Mouse (Mus musculus) testis, adult 2 months (tissue): ENCODE results near the gene Minos1. TPM values are rescaled to one million over a fixed set of nuclear protein-coding genes. Genes with fewer than 3 reads are reported as not detected.

Experiments used
- H3K27ac ChIP-seq: fragments of 200-500 bp; 2 replicates; pipeline ENCODE4 v1.5.1; 2012; ENCODE audit warnings: low read depth, low read length; ENCODE audit not compliant: control insufficient read depth, insufficient read depth
- H3K27me3 ChIP-seq: fragments of 200-500 bp; 2 replicates; pipeline ENCODE4 v1.6.1; 2012; ENCODE audit warnings: mild to moderate bottlenecking, low read length, moderate library complexity; ENCODE audit not compliant: control insufficient read depth, insufficient read depth
- H3K36me3 ChIP-seq: fragments of 200-500 bp; 2 replicates; pipeline ENCODE4 v1.6.1; 2012; ENCODE audit warnings: mild to moderate bottlenecking, low read length; ENCODE audit not compliant: control insufficient read depth, insufficient read depth
- H3K4me1 ChIP-seq: fragments of 200-500 bp; 2 replicates; pipeline ENCODE4 v1.6.1; 2012; ENCODE audit warnings: low read length; ENCODE audit not compliant: control insufficient read depth, insufficient read depth
- H3K4me3 ChIP-seq: fragments of 200-500 bp; 2 replicates; pipeline ENCODE4 v1.5.1; 2012; ENCODE audit warnings: low read depth, mild to moderate bottlenecking, low read length, moderate library complexity, mixed read lengths; ENCODE audit not compliant: control insufficient read depth
- CTCF ChIP-seq: fragments of 200-500 bp; IDR thresholded peaks from 2 replicates; pipeline ENCODE4 v1.5.1; 2012; ENCODE audit warnings: low read depth, mild to moderate bottlenecking, inconsistent platforms, low read length, moderate library complexity; ENCODE audit not compliant: control insufficient read depth, insufficient read depth, insufficient replicate concordance
- POLR2A ChIP-seq: fragments of 200-500 bp; IDR thresholded peaks from 2 replicates; pipeline ENCODE4 v1.6.1; 2012; ENCODE audit warnings: low read depth, mild to moderate bottlenecking, inconsistent platforms, low read length, moderate library complexity; ENCODE audit not compliant: control insufficient read depth
- polyA plus RNA-seq: library from polyadenylated mRNA; depleted of rRNA; stranded (reverse); fragments of >200 nt; gene quantifications from 2 replicates; pipeline ENCODE4 v1.2.3, GENCODE M21; 2012

Gene Minos1
- polyA plus RNA-seq, 1 experiment: 152 TPM

DNA sequence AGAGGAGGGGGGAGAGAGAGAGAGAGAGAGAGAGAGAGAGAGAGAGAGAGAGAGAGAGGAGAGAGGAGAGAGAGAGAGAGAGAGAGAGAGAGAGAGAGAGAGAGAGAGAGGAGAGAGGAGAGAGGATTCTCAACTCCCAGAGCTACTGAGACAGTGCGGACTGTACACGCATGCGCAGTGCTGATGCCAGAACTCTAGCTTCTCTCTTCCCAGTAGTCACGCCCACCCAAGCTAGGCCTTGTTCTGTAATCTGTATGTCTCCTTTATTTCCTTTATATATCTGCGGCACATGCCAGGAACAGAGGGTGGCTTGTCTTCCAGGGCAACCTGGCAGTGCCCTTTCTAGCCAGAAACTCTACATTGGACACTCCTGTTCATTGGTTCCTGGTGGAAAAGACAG lies 66.1 kb downstream of the Minos1 start:
- Histone ChIP-seq H3K4me3 (no peak overlapping the region), H3K27me3 (no peaks in the 10 kb centered on the region), H3K4me1 (peaks cover 2% of the 10 kb centered on the region; the same call in 1 of the 2 replicates), H3K36me3 (no peaks in the 10 kb centered on the region), H3K27ac (no peak overlapping the region)
- TF ChIP-seq POLR2A: no peak
- TF ChIP-seq CTCF: no peak

DNA sequence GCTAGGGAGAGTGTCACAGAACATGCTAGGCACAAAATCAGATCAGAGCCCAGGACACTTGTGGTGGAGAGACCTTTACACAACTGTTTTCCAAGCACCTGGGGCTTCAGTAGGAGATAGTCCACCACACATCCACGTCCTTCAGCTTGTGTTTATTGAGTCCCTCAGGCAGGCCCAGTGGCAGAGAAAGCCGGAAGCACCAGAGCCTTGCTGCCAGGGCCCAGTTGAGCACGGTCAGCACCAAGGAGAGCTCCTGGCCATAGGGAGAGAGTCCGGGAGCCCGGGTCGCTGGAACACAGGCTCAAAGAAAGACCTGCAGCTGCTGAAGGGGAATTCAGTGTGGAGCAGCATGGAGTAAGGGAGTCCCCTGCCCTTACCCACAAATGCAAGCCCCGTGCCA lies 71.3 kb downstream of the Minos1 start:
- TF ChIP-seq CTCF: no peak
- no peak for TF ChIP-seq POLR2A
- no peak overlapping the region for H3K4me3 ChIP-seq
- H3K36me3 ChIP-seq: no peaks in the 10 kb centered on the region
- no peaks in the 10 kb centered on the region for H3K27me3 ChIP-seq
- peaks cover 2% of the 10 kb centered on the region; the same call in 1 of the 2 replicates for H3K4me1 ChIP-seq
- H3K27ac ChIP-seq: no peak overlapping the region

GRCm38 (mm10) chr4:139058029-139058428 lies 72.9 kb downstream of the Minos1 start:
- H3K4me1 ChIP-seq: no peaks in the 10 kb centered on the region
- no peaks in the 10 kb centered on the region for H3K27me3 ChIP-seq
- no peaks in the 10 kb centered on the region for H3K36me3 ChIP-seq
- H3K27ac ChIP-seq: no peak overlapping the region
- TF ChIP-seq POLR2A: no peak
- no peak for TF ChIP-seq CTCF
- H3K4me3 ChIP-seq: no peak overlapping the region

DNA sequence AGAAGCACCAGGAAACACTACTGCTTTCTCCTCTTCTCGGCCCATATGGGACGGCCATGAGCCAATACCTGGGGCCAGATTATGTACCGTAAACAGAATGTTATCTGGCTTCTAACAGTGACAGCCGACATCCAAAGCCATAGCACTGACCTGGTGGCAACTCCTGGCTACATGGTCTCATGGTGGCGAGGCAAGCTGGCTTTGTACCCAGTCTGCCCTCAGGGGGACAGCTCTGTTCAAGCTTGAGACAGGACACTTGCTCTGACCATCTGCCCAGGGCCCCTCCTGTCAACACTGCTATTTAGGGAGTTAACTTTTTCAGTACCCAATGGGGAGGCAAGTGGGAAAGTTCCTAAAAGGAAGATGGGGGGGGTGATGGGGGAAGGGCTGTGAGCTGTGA lies 73.6 kb downstream of the Minos1 start:
- H3K4me3 ChIP-seq: no peak overlapping the region
- H3K27me3 ChIP-seq: no peaks in the 10 kb centered on the region
- no peaks in the 10 kb centered on the region for H3K36me3 ChIP-seq
- no peak for TF ChIP-seq CTCF
- TF ChIP-seq POLR2A: no peak
- no peak overlapping the region for H3K27ac ChIP-seq
- no peaks in the 10 kb centered on the region for H3K4me1 ChIP-seq

GRCm38 (mm10) chr4:139055744-139056143 lies 75.2 kb downstream of the Minos1 start:
- TF ChIP-seq CTCF: no peak
- TF ChIP-seq POLR2A: no peak
- H3K27ac ChIP-seq: no peak overlapping the region
- no peaks in the 10 kb centered on the region for H3K36me3 ChIP-seq
- H3K27me3 ChIP-seq: no peaks in the 10 kb centered on the region
- no peak overlapping the region for H3K4me3 ChIP-seq
- H3K4me1 ChIP-seq: no peaks in the 10 kb centered on the region

- H3K27me3 ChIP-seq: no peaks in the 10 kb centered on the region
- no peak for TF ChIP-seq POLR2A
- H3K27ac ChIP-seq: no peak overlapping the region
- no peak overlapping the region for H3K4me3 ChIP-seq
- no peaks in the 10 kb centered on the region for H3K4me1 ChIP-seq
- no peaks in the 10 kb centered on the region for H3K36me3 ChIP-seq
Observed at GRCm38 (mm10) chr4:139055336-139055735, 75.6 kb downstream of the Minos1 start.

DNA sequence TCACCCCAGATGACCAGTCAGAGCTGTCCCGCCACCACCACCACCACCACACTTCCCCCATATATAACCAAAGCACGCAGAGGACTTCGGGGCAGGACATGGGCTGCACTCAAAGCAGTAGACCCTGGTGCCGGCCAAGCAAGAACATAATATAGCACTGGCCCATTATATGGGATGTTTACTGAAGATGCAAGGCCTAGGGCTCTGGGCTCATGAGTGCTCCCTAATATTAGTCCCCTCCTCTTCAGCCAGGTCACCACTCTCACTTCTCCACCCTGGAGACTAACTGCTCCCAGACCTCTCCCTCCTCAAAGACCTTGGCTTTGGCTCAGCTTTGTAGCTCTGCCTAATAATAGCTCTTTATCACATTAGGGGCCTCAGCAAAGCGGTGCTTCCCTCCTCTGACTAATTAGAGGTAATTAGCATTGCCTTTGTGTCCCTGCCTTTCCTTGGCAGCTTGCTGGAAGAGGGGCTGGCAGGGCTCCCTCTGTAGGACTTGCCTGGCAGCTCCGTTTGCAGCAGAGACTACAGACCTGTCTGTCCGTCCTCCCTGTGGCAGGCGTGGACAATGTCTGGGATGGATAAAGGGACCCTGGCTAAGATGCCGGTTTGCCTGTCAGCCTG lies 76.5 kb downstream of the Minos1 start:
- Histone ChIP-seq H3K4me1 (no peaks in the 10 kb centered on the region), H3K27me3 (no peaks in the 10 kb centered on the region), H3K27ac (no peak overlapping the region), H3K4me3 (no peak overlapping the region), H3K36me3 (no peaks in the 10 kb centered on the region)
- TF ChIP-seq CTCF: no peak
- no peak for TF ChIP-seq POLR2A

DNA sequence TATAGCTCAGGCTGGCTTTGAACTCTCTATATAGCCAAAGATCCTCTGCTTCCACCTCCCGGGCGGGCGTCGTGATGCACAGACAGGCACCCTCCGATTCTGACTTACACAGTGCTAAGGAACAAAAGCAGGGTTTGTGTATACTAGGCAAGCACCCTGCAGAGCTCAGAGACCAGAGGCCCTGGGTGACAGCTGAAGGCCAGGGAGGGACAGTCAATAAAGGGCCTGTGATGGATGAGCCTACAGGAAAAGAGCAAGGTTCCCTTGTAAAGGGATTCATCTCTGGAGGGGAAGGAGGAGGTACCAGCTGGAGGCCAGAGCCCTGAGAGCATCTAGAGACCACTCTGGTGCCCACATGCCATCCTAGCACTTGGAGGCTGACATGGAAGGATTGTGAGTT lies 77.5 kb downstream of the Minos1 start:
- Histone ChIP-seq H3K27ac (no peak overlapping the region), H3K4me3 (no peak overlapping the region), H3K36me3 (no peaks in the 10 kb centered on the region), H3K27me3 (no peaks in the 10 kb centered on the region), H3K4me1 (no peaks in the 10 kb centered on the region)
- no peak for TF ChIP-seq CTCF
- no peak for TF ChIP-seq POLR2A
